Mouse (Mus musculus): ENCODE measurements around the gene Kmt2d. TPM values are rescaled to one million over a fixed set of nuclear protein-coding genes. Genes with fewer than 3 reads are reported as not detected.

Gene Kmt2d
- polyA plus RNA-seq (2012) = 38.0 and 38.1 TPM in 2 replicates

DNA sequence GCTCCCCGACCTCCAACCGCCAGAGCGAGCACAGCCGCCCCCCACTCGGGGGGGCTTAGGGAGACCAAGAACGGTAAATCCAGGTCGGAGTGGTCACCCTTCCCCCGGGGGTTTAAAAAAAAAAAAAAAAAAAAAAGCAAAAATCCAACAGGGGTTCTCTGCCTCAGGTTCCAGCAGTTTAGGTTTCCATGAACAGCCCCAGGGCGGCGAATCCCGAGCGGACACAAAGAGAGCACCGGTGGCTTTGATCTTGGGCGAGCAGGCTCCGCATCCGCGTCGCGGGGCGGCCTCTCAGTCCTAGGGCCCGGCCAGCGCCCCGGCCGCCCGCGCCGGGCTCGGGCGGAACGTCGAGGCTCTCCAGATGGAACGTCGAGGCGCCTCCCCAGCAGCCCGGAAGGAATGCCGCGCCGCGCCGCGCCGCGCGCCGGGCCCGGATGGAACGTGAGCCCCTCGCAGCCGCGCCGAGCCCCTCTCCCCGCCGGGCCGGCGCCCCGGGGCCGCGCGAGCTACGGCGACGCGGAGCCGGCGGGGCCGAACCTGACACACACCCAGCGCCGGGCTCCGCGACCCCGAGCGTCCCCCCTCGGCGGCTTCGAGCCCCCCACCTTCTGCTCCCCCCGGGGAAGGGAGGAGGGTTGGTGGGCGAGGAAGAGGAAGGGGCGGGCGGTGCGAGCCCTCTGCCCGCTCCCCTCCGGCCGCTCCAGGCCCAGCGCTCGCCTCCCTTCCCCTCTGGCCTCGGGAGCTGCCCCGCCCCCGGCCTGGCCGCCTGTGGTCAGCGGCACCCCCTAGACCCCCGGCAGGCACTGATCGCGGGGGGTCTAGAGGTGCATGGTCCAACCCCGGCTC lies at the start of gene Kmt2d:
TSS of gene Kmt2d (minus strand) at position 135 of the 846 bp plus-strand sequence.
- no peak for TF ChIP-seq GATA1 (IDR thresholded peaks at IDR 0.05; ENCODE audit: low read length)

DNA sequence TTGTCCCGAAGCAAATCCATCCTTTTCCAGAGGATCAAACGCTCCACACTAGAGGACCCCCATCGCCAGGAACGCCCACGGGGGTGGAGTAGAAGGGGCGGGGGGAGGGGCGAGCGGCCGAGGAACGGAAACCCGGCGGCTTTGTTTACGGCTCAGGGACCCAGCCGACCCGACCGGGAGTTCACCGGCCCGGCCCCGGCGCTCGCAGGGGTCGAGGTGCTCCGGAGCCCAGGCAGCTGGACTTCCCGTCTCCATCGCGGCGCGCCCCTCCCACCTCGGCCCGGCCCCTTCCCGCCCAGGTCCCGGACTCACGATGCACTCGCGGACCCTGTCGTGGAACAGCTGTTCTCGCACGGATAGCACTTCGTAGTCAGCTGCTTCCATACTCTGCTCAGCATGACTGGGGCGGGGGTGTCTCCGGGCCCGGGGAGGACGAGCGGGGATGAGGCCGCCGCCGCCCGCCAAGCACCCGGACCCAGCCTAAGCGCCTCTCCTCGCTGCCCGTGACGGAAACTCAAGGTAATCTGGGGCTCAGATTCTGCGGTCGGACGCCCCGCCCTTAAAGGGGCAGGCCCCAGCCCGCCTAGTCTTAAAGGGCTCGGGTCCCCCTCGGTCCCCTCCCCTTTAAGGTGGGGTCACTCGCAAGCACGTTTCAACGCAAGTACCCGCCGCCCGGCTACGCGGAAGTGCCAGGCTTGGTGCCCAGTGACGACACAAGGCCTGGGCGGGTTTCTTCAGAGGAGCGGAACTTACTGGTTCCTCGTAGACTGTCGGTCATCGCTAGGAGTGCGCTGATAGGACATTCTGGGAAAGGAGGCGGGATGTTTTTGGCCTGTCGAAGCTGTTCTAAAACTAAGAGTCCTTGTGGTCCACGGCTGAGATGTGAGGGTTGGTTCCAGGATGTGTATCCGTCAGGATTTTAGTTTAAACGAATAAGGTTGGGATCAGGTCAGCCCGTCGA lies 46.8 kb upstream of the Kmt2d start, which contains the start of gene Lmbr1l:
TSS of gene Lmbr1l (minus strand) at position 694 of the 961 bp plus-strand sequence.
- no peak for TF ChIP-seq GATA1 (IDR thresholded peaks at IDR 0.05; ENCODE audit: low read length)

DNA sequence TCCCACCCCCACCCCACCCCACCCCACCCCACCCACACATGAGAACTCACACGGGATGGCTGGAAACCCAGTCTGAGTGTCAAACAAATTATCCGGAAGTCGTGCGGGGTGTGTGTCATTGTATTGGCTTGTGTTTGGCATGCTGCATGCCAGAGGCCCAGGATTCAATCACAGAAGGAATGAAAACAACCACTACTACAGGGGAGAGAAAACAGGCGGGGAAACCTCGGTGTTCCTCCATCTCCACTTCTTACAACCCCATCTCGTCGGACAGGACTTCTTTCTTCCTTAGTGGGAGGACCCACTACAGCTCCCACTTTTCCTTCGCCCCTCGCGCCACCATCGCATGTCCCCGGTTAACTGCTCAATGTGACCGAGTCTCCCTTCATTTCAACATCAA lies 46.1 kb upstream of the Kmt2d start:
- no peak for TF ChIP-seq GATA1 (IDR thresholded peaks at IDR 0.05; ENCODE audit: low read length)

DNA sequence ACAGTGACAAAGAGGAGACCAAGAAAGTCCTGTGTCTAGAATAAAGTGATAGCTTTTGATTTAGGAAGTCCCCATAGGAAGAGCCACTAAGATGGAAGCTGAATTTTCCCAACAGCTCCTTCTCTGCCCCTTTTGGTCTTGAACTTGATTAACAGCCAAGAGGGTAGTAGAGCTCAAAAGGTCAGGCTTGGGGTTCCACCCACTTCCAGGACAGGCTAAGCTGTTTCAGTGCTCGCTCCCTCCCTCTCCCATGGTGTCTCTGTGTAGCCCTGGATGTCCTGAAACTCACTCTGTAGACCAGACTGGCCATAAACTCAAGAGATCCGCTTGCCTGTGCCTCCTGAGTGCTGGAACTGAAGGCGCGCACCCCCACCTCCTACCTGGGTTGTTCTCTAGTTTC lies 45.0 kb upstream of the Kmt2d start:
- TF ChIP-seq GATA1 (IDR thresholded peaks at IDR 0.05; ENCODE audit: low read length) = no peak

GRCm38 (mm10) chr15:98914903-98915302 lies 43.9 kb upstream of the Kmt2d start:
- TF ChIP-seq GATA1 (IDR thresholded peaks at IDR 0.05; ENCODE audit: low read length) = no peak

- TF ChIP-seq GATA1 (IDR thresholded peaks at IDR 0.05; ENCODE audit: low read length) = no peak
These were observed 33.7 kb upstream of the Kmt2d start for GRCm38 (mm10) chr15:98904692-98905091.

DNA sequence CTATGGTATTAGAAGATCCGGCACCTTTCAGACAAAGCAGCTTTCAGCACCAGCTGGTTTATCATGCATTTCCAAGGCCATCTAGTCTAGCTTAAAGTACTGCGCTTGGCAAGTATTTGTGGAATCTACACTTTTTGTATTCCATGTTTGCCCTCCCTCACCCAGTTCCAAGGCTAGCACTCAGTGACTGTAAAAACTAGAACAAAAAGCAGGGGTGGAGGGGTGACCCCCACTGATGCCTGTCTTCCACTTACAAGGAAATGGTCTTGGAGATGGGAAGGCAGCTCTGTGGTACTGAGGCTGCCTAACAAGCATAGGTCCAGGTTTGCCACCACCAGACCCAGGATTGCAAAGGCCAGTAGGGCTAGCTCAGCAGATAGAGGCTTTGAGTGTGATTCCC lies 31.6 kb upstream of the Kmt2d start:
- TF ChIP-seq GATA1 (IDR thresholded peaks at IDR 0.05; ENCODE audit: low read length) = no peak

- no peak for TF ChIP-seq GATA1 (IDR thresholded peaks at IDR 0.05; ENCODE audit: low read length)
These were observed 30.5 kb upstream of the Kmt2d start for GRCm38 (mm10) chr15:98901530-98901929.

- TF ChIP-seq GATA1 (IDR thresholded peaks at IDR 0.05; ENCODE audit: low read length) = no peak
These were observed 27.2 kb upstream of the Kmt2d start, which contains the start of gene Dhh for GRCm38 (mm10) chr15:98897928-98898800. TSS of gene Dhh (minus strand) at chr15:98898540.

GRCm38 (mm10) chr15:98897495-98897894 lies 26.5 kb upstream of the Kmt2d start:
- no peak for TF ChIP-seq GATA1 (IDR thresholded peaks at IDR 0.05; ENCODE audit: low read length)

DNA sequence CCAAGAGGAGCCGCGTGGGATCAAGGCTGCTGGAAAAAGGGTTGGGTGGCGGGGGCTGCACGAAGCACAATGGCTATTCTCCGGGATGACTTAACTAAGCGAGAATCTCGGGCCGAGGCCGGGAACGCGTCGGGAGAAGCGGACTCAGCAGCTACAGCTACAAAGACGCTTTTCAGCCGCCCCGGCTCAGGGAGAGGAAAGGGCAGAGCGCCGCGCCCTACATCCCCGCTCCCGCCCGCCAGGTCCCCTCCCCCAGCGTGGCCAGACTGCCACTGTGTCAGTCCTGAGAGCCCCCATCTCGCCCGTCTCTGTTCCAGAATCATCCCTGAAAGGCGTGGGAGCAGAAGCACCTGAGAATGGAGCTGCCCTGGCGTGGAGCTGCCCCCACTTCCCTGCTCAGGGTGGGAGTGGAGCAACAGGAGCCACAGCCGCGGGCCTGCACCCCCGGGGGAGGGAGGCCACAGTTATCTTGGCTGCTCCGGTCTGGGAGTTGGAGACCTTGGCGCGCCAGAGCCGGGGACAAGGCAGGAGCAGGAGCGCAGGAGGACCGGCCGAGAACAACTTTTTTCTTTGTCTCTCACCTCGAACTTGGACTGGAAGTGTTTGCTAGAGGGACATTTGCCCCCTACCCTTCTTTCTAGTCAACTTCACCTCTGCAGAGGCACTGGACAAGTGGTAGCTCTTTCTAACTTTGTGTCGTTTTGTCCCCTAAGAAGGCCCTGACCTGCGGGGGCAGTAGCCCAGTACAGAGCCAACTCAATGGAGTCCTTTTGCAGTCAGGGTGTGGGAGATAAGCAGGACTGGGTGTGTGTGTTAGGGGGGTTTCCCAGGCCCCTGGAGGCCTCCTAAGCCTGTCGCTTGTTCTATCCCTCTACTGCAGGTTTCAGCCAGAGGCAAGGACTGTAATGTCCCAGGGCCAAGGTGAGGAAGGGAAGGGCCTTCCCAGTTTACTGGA lies 24.9 kb upstream of the Kmt2d start:
- no peak for TF ChIP-seq GATA1 (IDR thresholded peaks at IDR 0.05; ENCODE audit: low read length)

- TF ChIP-seq GATA1 (IDR thresholded peaks at IDR 0.05; ENCODE audit: low read length) = no peak
These were observed 24.0 kb upstream of the Kmt2d start for GRCm38 (mm10) chr15:98894746-98895634.

Measured in G1E-ER4 (cell line).